Mouse (Mus musculus) ovary, adult 18-20 months (tissue): Measurements from ENCODE around the gene Pde7b.

Source experiments
- DNase-seq: peaks from one replicate; pipeline ENCODE4 v3.0.0; 2022; ENCODE audit warnings: low spot score, mixed read lengths

Pde7b gene

GRCm38 (mm10) chr10:20361542-20362449 lies 363.1 kb downstream of the Pde7b start:
- DNase-seq, result no peak

- DNase-seq, result no peak
These were observed 376.0 kb downstream of the Pde7b start for GRCm38 (mm10) chr10:20348894-20349293.
